Mouse (Mus musculus): Measurements from ENCODE around the gene Hsdl2. TPM values are rescaled to one million over a fixed set of nuclear protein-coding genes. Genes with fewer than 3 reads are reported as not detected.

Hsdl2 gene
- polyA plus RNA-seq, 1 experiment from 2014 or later = 29.9 TPM

DNA sequence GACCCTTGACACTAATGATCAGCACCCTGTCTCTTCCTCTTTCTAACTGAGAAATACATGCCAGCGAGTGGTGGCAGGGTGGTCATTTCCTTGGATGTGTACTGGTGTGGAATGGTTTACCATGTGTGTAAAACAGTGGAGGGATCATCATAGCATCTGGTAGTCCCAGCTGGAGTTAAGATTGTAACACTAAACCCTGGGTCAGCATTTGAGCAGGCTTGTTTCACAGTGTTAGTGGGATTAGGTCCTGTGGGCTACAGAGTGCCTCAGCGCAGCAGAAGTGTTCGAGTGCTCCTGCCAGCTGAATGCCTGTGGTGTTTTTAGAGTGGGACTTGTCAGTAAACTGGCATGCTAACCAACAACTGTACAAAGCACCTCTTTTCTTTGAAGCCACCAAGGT is 86.7 kb downstream of the Hsdl2 start:
- Histone ChIP-seq H3K4me3 (no peak overlapping the region), H3K9me3 (no peaks in the 10 kb centered on the region), H3K4me2 (no peak overlapping the region), H3K9ac (no peak overlapping the region), H3K27me3 (replicated peaks) (no peaks in the 10 kb centered on the region), H3K36me3 (replicated peaks) (no peaks in the 10 kb centered on the region), H3K4me1 (no peaks in the 10 kb centered on the region), H3K27ac (no peak overlapping the region)
- 48% methylated on average over 3 of the region's 3 CpGs for WGBS
- no peak for ATAC-seq (replicated peaks)

Other genes starting within 250 kb of the Hsdl2 start
- gene Susd1, start 142.9 kb upstream of the Hsdl2 start, polyA plus RNA-seq (2015; fragmentation: Nextera tagmentation; extraction: Ambion mirVana) = 0.96 and 1.1 TPM in 2 replicates
- gene Ptbp3, start 32.2 kb upstream of the Hsdl2 start, polyA plus RNA-seq (2015; fragmentation: Nextera tagmentation; extraction: Ambion mirVana) = 16.9 and 18.9 TPM in 2 replicates
- 59.7 and 60.1 TPM in 2 replicates for gene E130308A19Rik, start 44.6 kb downstream of the Hsdl2 start, polyA plus RNA-seq (2015; fragmentation: Nextera tagmentation; extraction: Ambion mirVana)
- 55.4 and 61.4 TPM in 2 replicates for gene Inip, start 220.0 kb downstream of the Hsdl2 start, polyA plus RNA-seq (2015; fragmentation: Nextera tagmentation; extraction: Ambion mirVana)
- gene Snx30, start 224.3 kb downstream of the Hsdl2 start, polyA plus RNA-seq (2015; fragmentation: Nextera tagmentation; extraction: Ambion mirVana) = 20.5 and 22.4 TPM in 2 replicates